Mouse (Mus musculus): ENCODE measurements at regions not wholly inside any gene's neighbourhood (a gene's known extent, or its start where the extent isn't known, plus 50 kb on each side); places are given as distances from the start of the nearest gene placed in this dataset.
A peak's percentile ranks its signal among the peaks of the same experiment; 100 is the strongest.

DNA sequence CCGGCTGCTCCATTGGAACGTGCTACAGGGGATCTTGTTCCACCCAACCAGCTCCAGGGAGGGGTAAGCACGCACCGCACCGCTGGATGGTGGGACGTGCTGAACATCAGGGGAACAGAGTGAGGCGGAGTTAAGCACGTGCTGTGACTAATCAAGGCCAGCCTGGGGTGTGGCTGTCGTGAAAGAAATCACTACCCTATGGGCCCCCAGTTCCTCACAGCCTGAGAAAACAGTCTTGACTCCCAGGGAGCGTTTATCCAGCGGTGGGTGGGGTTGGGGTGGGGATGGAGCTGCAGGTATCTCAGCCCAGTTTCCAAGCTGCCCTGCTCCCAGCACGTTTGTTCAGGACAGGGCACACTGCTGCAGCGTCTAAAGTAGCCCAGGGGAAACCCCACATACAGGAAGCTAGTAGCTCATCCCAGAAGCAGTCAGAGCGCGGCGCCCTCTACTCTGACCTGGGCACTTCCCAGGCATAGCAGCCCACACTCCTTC lies 113.4 kb upstream of the Egln3 start:
- no peak for DNase-seq (ENCODE audit: low spot score in 2 of 2)

- no peak for DNase-seq (ENCODE audit: low spot score in 2 of 2)
These were observed 112.5 kb upstream of the Egln3 start for GRCm38 (mm10) chr12:54316066-54316567.

GRCm38 (mm10) chr12:54314153-54314552 lies 110.5 kb upstream of the Egln3 start:
- DNase-seq (ENCODE audit: low spot score in 2 of 2) = no peak

GRCm38 (mm10) chr12:54313211-54313845 lies 109.7 kb upstream of the Egln3 start:
- peak; percentile 34 for DNase-seq (ENCODE audit: low spot score in 2 of 2)

DNA sequence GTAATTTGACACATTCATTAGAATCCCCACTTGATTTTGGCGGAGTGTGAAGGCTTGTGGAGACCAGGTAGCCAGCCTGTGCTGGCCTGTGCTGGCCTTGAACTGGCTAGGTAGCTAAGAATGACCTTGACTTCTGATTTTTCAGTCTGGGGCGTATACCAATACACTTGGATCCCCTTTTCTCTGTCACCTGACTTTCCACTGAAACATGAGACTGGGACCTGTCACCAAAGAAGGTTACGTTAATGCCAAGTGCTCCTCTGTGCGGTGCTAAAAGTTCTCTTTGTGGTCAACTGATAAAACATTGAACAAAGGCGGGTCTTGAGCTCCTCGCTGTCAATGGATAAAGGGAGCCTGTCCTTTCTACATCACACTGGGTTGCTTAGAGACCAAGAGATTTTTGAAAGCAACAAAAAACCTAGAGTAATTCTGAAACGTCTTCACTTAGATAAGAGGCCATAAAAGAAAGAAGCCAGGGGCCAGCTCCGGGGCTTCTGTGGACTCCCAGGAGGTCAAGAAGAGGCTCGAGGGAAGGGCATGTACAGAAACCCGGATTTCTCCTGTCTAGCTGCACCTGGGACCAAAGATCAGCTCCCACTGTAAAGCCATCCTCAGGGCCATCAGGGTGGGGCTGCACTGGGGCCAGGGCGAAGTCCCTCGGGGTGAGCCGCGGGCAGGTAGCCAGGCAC lies 109.0 kb upstream of the Egln3 start:
- DNase-seq (ENCODE audit: low spot score in 2 of 2) = no peak

GRCm38 (mm10) chr12:54311896-54312521 lies 108.3 kb upstream of the Egln3 start:
- DNase-seq (ENCODE audit: low spot score in 2 of 2) = no peak

DNA sequence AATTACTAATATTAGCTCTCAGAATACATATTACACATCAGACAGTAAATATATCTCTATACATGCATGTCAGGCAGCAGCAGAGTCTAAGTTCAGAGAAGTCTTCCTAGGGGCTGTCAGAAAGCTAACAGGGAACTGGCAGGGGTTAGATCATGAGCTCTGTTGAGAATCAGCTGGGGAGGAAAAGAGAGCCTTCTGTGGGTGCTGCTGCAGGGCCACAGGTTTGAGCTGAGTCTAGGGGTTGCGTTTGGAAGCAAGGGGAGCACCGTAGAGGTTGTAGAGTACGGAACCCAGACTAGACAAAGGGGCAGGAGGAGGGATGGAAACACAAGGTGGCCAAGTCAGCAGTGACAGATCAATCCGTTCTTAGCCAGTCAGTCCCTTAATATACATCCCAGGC lies 106.2 kb upstream of the Egln3 start:
- no peak for DNase-seq (ENCODE audit: low spot score in 2 of 2)

GRCm38 (mm10) chr12:54309219-54309618 lies 105.6 kb upstream of the Egln3 start:
- DNase-seq (ENCODE audit: low spot score in 2 of 2) = no peak

DNA sequence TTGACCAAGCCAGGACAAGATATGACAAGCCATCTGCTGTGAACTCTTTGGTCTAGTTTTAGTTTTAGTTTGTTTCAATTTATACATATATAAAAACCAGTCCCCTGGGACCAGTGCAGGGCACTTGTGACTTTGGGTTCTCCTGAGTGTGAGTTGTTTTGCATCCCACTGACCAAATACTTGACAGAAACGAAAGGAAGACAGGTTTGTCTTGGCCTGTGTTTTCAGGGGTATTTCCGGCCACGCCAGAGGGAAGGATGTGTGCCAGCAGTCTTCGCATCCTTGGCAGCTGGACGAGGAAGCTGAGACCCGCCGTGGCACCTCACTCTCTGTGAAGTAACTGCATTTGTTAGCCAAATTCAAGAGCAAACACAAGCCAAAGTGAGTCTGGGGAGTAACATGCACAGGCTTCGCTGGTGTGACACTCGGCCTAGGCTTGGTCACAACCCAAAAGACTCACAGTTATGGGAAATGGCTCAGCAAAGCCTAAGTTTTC lies 101.5 kb upstream of the Egln3 start:
- no peak for DNase-seq (ENCODE audit: low spot score in 2 of 2)

DNA sequence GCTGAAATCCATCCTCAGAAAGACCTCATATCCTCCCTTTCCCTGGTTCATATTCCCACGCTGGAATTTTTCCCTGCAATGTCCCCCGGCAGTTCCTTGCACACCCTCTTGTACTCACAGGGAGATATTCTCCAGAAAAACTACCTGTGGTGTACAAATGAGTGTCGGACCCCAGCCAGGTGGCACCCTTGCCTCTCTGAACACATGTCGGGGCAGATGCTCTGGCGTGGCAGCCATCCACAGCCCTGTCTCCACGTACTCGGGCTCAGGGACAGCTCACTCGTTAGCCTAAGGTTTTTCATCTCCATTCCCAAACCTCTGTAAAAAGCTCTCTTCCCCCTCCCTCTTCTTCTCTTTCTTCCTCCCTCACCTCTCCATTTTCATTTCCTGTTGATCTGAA lies 100.1 kb upstream of the Egln3 start:
- no peak for DNase-seq (ENCODE audit: low spot score in 2 of 2)

- no peak for DNase-seq (ENCODE audit: low spot score in 2 of 2)
These were observed 95.8 kb upstream of the Egln3 start for GRCm38 (mm10) chr12:54299506-54299905.

DNA sequence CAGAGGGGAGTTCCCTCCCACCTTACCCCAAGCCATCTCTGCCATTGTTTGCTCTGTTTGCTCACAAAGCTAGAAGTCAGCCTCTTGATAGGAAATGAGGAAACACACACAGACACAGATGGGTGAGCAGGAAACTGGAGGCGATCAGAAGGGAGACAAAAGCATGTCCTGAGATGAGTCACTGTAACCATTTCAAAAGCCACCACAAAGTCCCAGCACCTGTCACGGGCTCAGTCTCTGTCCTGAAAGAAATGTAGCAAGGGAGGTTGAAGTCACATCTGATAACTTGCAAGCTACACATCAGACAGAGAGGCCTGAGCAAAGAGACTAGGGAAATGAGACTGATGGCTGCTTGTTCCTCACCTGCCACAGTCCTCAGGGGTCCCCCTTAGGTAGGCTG lies 89.6 kb upstream of the Egln3 start:
- no peak for DNase-seq (ENCODE audit: low spot score in 2 of 2)

GRCm38 (mm10) chr12:54290311-54290710 lies 86.7 kb upstream of the Egln3 start:
- DNase-seq (ENCODE audit: low spot score in 2 of 2) = no peak

- no peak for DNase-seq (ENCODE audit: low spot score in 2 of 2)
These were observed 85.1 kb upstream of the Egln3 start for GRCm38 (mm10) chr12:54288747-54289146.

- no peak for DNase-seq (ENCODE audit: low spot score in 2 of 2)
These were observed 84.4 kb upstream of the Egln3 start for GRCm38 (mm10) chr12:54288041-54288502.

DNA sequence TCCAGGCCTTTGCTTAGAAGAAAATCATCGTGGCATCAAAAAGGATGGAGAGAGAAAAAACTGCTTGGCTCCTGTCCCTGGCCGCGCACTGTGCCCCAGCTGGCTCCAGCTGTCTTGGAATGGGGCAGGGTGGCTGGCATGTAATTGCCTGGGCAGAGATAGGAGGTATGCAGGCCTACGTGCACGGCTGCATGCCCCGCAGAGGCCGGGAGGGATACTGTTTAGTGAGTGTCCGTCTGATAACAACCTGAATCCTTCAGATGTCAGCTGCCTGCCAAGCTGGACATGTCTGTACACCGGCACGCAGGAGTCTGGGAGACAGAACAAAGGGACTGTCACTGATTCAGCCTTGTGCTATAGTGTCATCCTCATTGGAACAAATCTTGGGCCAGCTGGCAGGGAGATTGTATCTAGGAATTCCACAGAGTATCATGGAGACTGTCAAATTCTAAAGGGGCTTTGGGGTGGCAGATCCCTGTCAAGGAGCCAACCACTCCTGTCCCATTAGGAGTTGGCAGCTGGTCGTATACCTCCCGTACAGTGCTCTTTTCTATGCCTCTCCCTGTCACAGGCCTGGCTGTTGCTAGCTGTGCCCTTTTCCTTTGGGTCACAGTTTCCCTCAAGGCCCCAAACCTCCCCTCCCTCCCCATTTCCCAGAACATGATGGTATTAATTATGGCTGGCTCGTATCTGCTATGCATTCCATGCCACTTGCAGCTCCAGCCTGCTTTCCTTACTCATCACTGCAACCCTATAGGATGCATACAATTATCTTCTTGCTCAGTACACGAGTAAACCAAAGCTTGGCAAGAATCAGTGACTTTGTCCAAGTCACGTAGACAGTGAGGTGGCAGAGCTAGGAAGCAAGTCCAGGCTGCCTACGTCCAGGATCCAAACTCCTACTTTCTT lies 83.5 kb upstream of the Egln3 start:
- DNase-seq (ENCODE audit: low spot score in 2 of 2) = no peak

DNA sequence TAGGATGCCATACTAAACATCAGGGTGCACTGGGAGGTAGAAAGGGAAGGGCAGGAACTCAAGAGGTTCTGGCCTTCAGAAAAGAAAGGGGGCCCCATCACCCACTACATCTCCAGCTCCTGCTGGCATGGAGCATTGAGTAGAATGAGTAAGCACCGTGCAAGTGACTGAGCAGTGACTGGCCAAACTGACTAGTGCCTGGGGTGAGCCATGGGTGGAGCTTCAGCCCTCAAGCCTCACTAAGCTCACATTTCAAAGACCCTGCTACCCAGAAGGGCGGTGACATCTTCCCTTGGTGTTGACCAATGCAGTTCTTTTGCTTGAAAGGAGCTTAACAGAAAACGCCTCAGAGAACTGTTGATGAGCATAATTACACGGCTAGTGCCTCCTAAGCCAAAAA lies 80.0 kb upstream of the Egln3 start:
- DNase-seq (ENCODE audit: low spot score in 2 of 2) = no peak

DNA sequence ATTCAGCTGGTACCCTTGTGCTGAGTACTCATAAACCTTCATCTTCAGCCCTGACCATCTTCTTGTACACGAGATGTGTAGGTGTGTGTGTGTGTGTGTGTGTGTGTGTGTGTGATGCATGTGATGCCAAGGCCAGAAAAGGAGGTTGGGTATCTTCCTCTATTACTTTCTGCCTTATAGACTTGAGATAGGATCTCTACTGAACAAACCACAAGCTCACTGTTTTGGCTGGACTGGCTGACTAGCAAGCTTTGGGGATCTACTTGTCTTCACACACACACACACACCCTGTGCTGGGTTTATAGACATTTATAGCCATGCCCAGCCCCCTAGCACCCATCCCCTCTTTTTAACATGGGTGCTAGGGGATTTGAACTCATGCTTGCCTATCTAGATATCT lies 79.4 kb upstream of the Egln3 start:
- no peak for DNase-seq (ENCODE audit: low spot score in 2 of 2)

- no peak for DNase-seq (ENCODE audit: low spot score in 2 of 2)
These were observed 78.7 kb upstream of the Egln3 start for GRCm38 (mm10) chr12:54282281-54282921.

DNA sequence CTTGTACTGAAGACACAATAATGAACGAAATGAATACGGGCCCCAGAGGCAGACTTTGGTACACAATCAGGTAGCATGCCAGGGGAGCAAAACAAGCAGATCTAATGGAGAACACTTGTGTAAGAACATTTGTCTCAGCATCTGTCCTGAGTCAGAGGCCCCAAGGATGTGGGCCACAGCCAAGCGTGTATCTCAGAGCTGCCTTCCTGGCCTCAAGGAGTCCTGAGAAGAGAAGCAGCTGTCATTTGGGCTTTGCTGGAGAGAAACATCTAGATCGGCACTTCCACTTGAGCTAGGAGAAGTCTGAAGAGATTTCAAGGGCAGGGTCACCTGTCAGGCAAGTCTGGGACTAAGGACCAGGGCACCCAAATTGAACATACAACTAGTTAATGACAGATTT lies 76.8 kb upstream of the Egln3 start:
- no peak for DNase-seq (ENCODE audit: low spot score in 2 of 2)

GRCm38 (mm10) chr12:54280001-54280400 lies 76.3 kb upstream of the Egln3 start:
- no peak for DNase-seq (ENCODE audit: low spot score in 2 of 2)
